Mouse (Mus musculus) embryonic facial prominence, embryonic 14.5 days (tissue): ENCODE data around the gene Gnb2. TPM values are rescaled to one million over a fixed set of nuclear protein-coding genes. Genes with fewer than 3 reads are reported as not detected.

ENCODE experiments used
- ATAC-seq: fragments of 200-750 bp; cut with Nextera tagmentation; 2 replicates; pipeline ENCODE4 v1.8.0; 2017; ENCODE audit warnings: low read depth, moderate number of reproducible peaks, moderate TSS enrichment
- DNase-seq: peaks from one replicate; pipeline ENCODE4 v3.0.0-alpha.2; 2015; ENCODE audit warnings: low spot score
- H3K27ac ChIP-seq: fragments of 300-500 bp; sonication (generic); replicated peaks from 2 replicates; pipeline ENCODE4 v1.5.1; 2014; ENCODE audit warnings: low read depth, mild to moderate bottlenecking, low read length, moderate library complexity
- H3K27me3 ChIP-seq: fragments of 300-500 bp; sonication (generic); replicated peaks from 2 replicates; pipeline ENCODE4 v1.6.1; 2014; ENCODE audit warnings: low read length; ENCODE audit not compliant: control insufficient read depth, insufficient read depth
- H3K36me3 ChIP-seq: fragments of 300-500 bp; sonication (generic); 2 replicates; pipeline ENCODE4 v1.6.1; 2014; ENCODE audit warnings: low read length, mixed read lengths; ENCODE audit not compliant: control insufficient read depth, insufficient read depth
- H3K4me1 ChIP-seq: fragments of 300-500 bp; sonication (generic); 2 replicates; pipeline ENCODE4 v1.6.1; 2014; ENCODE audit warnings: antibody characterized with exemption, low read length; ENCODE audit not compliant: control insufficient read depth, insufficient read depth
- H3K4me2 ChIP-seq: fragments of 300-500 bp; sonication (generic); 2 replicates; pipeline ENCODE4 v1.6.1; 2014; ENCODE audit warnings: low read depth, mild to moderate bottlenecking, low read length, moderate library complexity, mixed read lengths
- H3K4me3 ChIP-seq: fragments of 300-500 bp; sonication (generic); 2 replicates; pipeline ENCODE4 v1.5.1; 2014; ENCODE audit warnings: low read depth, mild to moderate bottlenecking, low read length
- H3K9ac ChIP-seq: fragments of 300-500 bp; sonication (generic); 2 replicates; pipeline ENCODE4 v1.6.1; 2014; ENCODE audit warnings: low read depth, mild to moderate bottlenecking, low read length, moderate library complexity, mixed read lengths
- H3K9me3 ChIP-seq: fragments of 300-500 bp; sonication (generic); 2 replicates; pipeline ENCODE4 v1.6.1; 2016; ENCODE audit warnings: low read length; ENCODE audit not compliant: control insufficient read depth
- WGBS: fragments of 180-500 bp; shearing (Covaris S2); extraction: QIAGEN DNeasy Blood & Tissue Kit; methylation state at CpG from one replicate; pipeline ENCODE4 v1.1.7; 2014; 5-methylcytosine and 5-hydroxymethylcytosine counted together
- polyA plus RNA-seq: library from polyadenylated mRNA; unstranded; fragments of >200 nt; fragmentation: Nextera tagmentation; extraction: Ambion mirVana; gene quantifications from 2 replicates; pipeline ENCODE4 v1.2.1, GENCODE M21; 2014

The Gnb2 gene
- polyA plus RNA-seq, 1 experiment from 2014 or later, result 430 TPM

DNA sequence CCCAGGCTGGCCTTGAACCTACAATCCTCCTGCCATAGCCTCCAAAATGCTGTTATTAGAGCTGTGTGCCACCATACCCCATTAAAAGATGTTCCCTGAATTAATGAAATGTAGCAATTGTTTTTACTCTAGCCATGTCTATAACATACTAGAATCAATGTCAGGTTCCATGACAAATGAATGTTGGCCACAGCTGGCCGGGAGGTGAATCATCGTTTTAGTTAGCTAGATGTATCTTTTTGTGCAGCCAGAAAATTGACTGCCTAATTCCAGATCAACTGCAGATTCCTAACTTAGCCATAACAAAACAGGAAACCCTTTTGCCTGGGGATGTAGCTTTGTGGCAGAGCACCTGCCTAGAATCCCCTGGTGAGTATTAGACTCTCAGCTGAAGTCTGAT, 16.5 kb upstream of the Gnb2 start:
- WGBS, result 65% methylated on average over 2 of the region's 2 CpGs

DNA sequence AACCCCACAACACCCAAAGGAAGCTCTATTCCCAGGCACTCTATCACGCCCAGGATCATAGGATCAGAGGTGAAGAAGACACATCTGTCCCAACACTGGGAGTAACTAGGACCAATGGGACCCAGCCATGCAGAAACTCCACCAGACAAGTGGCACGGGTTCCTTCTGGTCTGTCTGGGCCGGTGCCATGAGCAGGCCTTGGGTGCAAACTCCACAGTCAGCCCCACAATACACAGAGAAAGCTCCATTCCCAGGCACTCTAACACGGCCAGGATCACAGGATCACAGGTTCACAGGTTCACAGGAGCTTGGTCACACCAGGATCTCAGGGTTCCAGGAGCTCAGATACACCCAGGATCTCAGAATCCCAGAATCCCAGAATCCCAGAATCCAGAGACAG, 12.3 kb upstream of the Gnb2 start:
- Histone ChIP-seq H3K27ac (no peak overlapping the region), H3K36me3 (no peaks in the 10 kb centered on the region), H3K9me3 (no peaks in the 10 kb centered on the region), H3K27me3 (no peaks in the 10 kb centered on the region; the same call in 1 of the 2 replicates), H3K4me2 (no peak overlapping the region), H3K4me3 (no peak overlapping the region), H3K9ac (no peak overlapping the region), H3K4me1 (no peaks in the 10 kb centered on the region)
- DNase-seq, result no peak
- no peak for ATAC-seq
- WGBS, result 58% methylated on average over 4 of the region's 4 CpGs

More for the DNA sequence above, 16.5 kb upstream of the Gnb2 start:
- Histone ChIP-seq H3K27ac (no peak overlapping the region), H3K36me3 (no peaks in the 10 kb centered on the region), H3K9me3 (no peaks in the 10 kb centered on the region), H3K9ac (no peak overlapping the region), H3K4me3 (no peak overlapping the region), H3K4me1 (no peaks in the 10 kb centered on the region), H3K4me2 (no peak overlapping the region), H3K27me3 (peaks cover 6% of the 10 kb centered on the region)
- DNase-seq, result no peak
- ATAC-seq, result no peak

DNA sequence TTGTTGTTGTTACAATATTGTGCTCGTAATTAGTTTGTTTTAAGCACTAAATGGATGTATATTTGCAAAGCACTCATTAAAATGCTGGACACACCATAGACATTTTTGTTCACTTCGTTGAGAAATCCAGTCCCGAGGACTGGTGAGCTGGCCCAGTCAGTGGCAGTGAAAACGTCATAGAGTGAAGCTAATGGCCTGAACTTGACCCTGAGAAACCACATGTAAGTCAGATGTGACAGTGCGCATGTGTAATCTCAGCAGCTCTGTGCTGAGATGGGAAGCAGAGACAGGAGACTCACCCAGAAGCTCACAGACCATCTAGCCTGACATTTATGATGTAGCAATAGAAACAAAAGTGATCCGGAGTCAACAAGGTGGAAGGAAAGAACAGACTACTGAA, 11.6 kb upstream of the Gnb2 start:
- Histone ChIP-seq H3K9me3 (no peaks in the 10 kb centered on the region), H3K9ac (no peak overlapping the region), H3K4me3 (no peak overlapping the region), H3K4me1 (no peaks in the 10 kb centered on the region), H3K27me3 (no peaks in the 10 kb centered on the region; the same call in 1 of the 2 replicates), H3K36me3 (no peaks in the 10 kb centered on the region), H3K27ac (no peak overlapping the region), H3K4me2 (no peak overlapping the region)
- ATAC-seq (no peak), DNase-seq (no peak)
- WGBS, result 68% methylated on average over 6 of the region's 6 CpGs

DNA sequence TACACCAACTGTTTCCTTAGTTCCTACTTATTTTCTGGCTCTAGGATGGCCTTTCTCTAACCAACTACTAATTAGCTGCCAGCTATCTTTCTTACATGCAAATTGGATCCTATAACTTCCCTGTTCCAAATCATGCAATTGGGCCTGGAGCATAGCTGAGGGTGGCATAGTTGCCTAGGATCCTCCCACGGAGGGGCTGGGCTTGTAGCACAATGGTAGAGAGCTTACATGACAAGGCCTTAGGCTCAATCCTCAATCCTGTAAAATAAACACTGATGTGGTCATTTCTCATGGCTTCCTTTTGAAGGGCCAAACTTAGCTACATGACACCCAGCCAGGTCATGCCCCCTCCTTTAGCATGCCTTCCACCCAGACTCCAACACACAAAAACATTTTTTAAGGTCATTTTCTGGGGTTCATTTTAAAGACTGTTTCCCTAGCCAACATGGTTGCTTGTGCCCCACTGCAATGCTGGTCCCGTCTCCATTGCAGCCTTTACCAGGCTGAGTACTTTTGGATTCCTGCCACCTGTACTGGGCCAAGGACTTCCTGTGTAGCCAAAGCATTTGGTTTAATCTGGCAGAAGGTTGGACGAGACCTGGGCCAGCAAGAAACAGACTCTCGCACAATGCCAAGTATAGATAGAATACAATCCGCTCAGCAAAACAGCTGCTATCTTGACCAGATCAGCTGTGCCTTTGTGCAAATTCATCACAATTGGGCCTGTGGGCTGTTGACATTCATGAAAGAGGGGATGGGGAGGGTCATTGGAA, 8.6 kb upstream of the Gnb2 start:
- 70% methylated on average over 5 of the region's 5 CpGs for WGBS
- no peak for DNase-seq
- H3K27ac ChIP-seq, result no peak overlapping the region

DNA sequence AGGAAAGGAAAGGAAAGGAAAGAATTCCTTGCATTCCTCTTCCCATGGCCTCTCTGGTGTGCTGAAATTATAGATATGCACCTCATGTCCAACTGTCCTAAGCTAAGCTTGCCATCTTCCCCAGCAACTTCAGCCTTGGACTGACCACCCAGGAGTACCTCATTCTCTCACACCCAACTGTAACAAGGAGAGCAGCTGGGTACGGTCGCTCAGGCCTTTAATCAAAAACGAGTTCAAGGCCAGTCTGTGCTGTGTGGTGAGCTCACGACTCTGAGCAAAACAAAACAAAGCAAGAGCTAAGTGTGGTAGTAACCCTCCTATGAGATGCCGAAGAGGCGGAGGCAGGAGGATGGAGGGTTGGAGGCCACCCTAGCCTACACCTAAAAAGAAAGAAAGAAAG, 7.7 kb upstream of the Gnb2 start:
- no peaks in the 10 kb centered on the region for H3K9me3 ChIP-seq
- no peak overlapping the region for H3K4me3 ChIP-seq
- ATAC-seq (no peak), DNase-seq (no peak)
- H3K27ac ChIP-seq, result no peak overlapping the region
- WGBS, result 75% methylated on average over 6 of the region's 6 CpGs
- no peaks in the 10 kb centered on the region; the same call in 1 of the 2 replicates for H3K27me3 ChIP-seq
- no peaks in the 10 kb centered on the region for H3K36me3 ChIP-seq
- no peak overlapping the region for H3K4me2 ChIP-seq
- no peak overlapping the region for H3K9ac ChIP-seq
- no peaks in the 10 kb centered on the region for H3K4me1 ChIP-seq

More for the DNA sequence above, 8.6 kb upstream of the Gnb2 start:
- ATAC-seq, result no peak
- Histone ChIP-seq H3K9ac (no peak overlapping the region), H3K27me3 (no peaks in the 10 kb centered on the region; the same call in 1 of the 2 replicates), H3K9me3 (no peaks in the 10 kb centered on the region), H3K36me3 (no peaks in the 10 kb centered on the region), H3K4me1 (no peaks in the 10 kb centered on the region), H3K4me3 (no peak overlapping the region), H3K4me2 (no peak overlapping the region)

DNA sequence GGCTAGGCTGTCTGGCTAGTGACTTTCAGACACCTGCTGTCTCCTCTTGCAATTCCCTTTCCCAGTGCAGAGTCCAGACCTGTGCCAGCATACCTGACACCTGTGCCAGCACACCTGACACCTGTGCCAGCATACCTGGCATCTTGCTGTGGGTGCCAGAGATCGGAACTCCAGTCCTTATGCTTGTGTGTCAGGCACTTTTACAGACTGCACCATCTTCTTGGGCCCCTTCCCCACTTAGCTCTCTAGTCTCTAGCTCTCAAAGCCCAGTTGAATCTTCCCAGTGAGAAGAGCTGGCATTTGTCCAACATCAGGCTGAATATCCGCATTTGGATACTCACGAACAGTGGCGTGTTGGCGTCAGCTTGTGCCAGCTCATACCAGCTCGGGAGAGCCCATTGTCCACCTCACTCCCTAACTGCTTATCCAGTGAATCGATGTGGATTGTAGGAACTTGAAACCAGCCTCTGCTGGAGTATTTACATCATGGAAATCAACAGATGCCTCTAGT, 6.0 kb upstream of the Gnb2 start:
- Histone ChIP-seq H3K9ac (no peak overlapping the region), H3K4me2 (no peak overlapping the region), H3K27ac (no peak overlapping the region), H3K27me3 (no peaks in the 10 kb centered on the region; the same call in 1 of the 2 replicates), H3K36me3 (no peaks in the 10 kb centered on the region), H3K9me3 (no peaks in the 10 kb centered on the region), H3K4me3 (no peak overlapping the region), H3K4me1 (no peaks in the 10 kb centered on the region)
- ATAC-seq, result peak; percentile 41; the same call in 1 of the 2 replicates
- 65% methylated on average over 7 of the region's 7 CpGs for WGBS
- peak; percentile 55 for DNase-seq

DNA sequence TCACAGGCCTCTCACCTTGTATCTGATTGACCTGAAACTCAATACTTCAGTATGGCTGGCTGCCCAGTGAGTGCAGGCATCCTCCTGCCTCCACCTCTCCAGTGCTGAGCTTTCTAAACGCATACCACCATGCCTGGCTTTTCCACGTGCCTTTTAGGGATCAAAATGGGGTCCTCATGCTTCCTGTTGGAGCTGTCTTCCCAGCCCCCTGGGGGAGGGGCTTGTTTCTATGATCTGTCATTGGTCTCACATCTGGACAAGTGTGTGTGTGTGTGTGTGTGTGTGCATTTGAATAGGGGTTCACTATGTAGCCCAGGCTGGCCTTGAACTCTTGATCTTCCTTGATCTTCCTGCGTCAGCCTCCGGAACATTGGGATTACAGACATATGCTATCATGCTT, 4.2 kb upstream of the Gnb2 start:
- WGBS, result 43% methylated on average over 4 of the region's 4 CpGs
- DNase-seq (no peak), ATAC-seq (no peak)
- Histone ChIP-seq H3K4me3 (no peak overlapping the region), H3K27ac (no peak overlapping the region), H3K4me1 (no peaks in the 10 kb centered on the region), H3K9me3 (no peaks in the 10 kb centered on the region), H3K27me3 (no peaks in the 10 kb centered on the region), H3K36me3 (no peaks in the 10 kb centered on the region), H3K9ac (no peak overlapping the region), H3K4me2 (no peak overlapping the region)

DNA sequence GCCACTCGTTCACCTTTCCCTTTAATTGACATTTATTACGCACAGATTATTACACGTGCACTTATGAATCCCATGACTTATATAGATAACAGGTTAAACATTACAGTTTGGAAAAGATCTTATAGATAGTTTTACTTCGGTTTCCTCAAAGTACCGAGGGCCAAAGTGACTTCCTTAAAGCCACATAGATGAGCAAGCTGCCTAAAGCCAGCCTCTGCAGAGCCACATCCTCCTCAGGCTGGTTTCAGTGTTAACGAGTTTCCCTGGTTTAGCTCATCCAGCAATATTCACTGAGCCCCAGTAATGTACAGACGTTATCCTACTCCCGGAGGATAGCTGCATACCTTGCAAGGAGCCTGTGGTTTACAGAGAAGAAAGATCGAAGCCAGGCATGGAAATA, 2.0 kb upstream of the Gnb2 start:
- 77% methylated on average over 9 of the region's 9 CpGs for WGBS
- H3K9me3 ChIP-seq, result no peaks in the 10 kb centered on the region
- no peak overlapping the region for H3K4me3 ChIP-seq
- ATAC-seq (no peak), DNase-seq (no peak)
- H3K4me1 ChIP-seq, result no peaks in the 10 kb centered on the region
- H3K27me3 ChIP-seq, result no peaks in the 10 kb centered on the region
- H3K9ac ChIP-seq, result no peak overlapping the region
- H3K4me2 ChIP-seq, result no peak overlapping the region
- H3K36me3 ChIP-seq, result 0 out of 2 replicates have a peak, but pooled peaks cover under 1% of the 10 kb centered on the region
- H3K27ac ChIP-seq, result no peak overlapping the region

DNA sequence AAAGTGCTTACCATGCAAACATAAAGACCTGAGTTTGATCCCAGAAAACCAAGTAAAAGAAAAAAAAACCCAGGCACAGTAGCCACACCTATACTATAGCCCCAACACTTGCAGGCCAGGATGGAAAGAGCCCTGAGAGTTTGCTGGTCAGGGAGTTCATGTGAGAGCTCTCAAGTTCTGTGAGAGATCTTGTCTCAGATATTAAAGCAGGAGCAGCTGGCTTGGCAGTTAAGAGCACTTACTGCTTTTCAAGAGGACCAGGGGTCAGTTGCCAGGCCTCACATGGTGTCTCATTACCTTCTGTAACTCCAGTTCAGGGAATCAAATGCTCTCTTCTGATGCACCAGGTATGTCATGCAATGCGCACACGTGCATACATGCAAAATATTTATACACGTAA, 1.5 kb upstream of the Gnb2 start:
- DNase-seq (no peak), ATAC-seq (no peak)
- H3K9ac ChIP-seq, result no peak overlapping the region
- H3K27ac ChIP-seq, result no peak overlapping the region
- H3K9me3 ChIP-seq, result no peaks in the 10 kb centered on the region
- H3K4me1 ChIP-seq, result no peaks in the 10 kb centered on the region
- peaks cover 6% of the 10 kb centered on the region for H3K36me3 ChIP-seq
- H3K27me3 ChIP-seq, result no peaks in the 10 kb centered on the region
- H3K4me2 ChIP-seq, result no peak overlapping the region
- 88% methylated on average over 3 of the region's 3 CpGs for WGBS
- no peak overlapping the region for H3K4me3 ChIP-seq
